In genomic region chr3:116191261-116191660, GRCm38 (mm10) we compare ENCODE assay signal across 20 mouse cellular contexts.
A peak's percentile ranks its signal among the peaks of the same experiment; 100 is the strongest.
DNase-seq lines count a peak whose midpoint lies in the region; ATAC-seq and TF ChIP-seq lines count a peak whose summit lies in the region.
"Had no signal": no experiment of that assay in that cellular context is flagged by ENCODE, and none has a peak within 500 bp of the region (broad histone marks: within the 10 kb centered on the region; RNA-seq: fewer than 3 reads in every experiment).

No protein-coding gene starts in this region.

- intact Hi-C loops in heart, adult 2 months (cut with DNase I), result loop anchor here (5.0 kb wide), 1 partner anchor 64 kb away; the partner anchor contains the start of gene Vcam1

- H3K9me3 ChIP-seq in embryonic facial prominence, embryonic 14.5 days (ENCODE audit: control insufficient read depth, low read length), result no peaks in the 10 kb centered on the region
- H3K9me3 ChIP-seq in embryonic facial prominence, embryonic 10.5 days, result no peaks in the 10 kb centered on the region
- no peaks in the 10 kb centered on the region for H3K9me3 ChIP-seq in lung, embryonic 16.5 days (ENCODE audit: control insufficient read depth, low read length)
- H3K9me3 ChIP-seq: embryonic facial prominence, embryonic 13.5 days; forebrain, embryonic 13.5 days; G1E; heart, embryonic 10.5 days; hindbrain, embryonic 15.5 days had no signal

- H3K4me2 ChIP-seq in embryonic facial prominence, embryonic 14.5 days (ENCODE audit: low read depth, low read length), result no peak overlapping the region
- H3K4me2 ChIP-seq in lung, embryonic 16.5 days (ENCODE audit: low read depth, low read length), result no peak overlapping the region; the same call in 1 of the 2 replicates
- H3K4me2 ChIP-seq: embryonic facial prominence, embryonic 13.5 days; forebrain, embryonic 13.5 days; hindbrain, embryonic 15.5 days had no signal

- no peak for ATAC-seq in embryonic facial prominence, embryonic 14.5 days (ENCODE audit: low read depth)
- peak; percentile 72 for ATAC-seq in lung, embryonic 16.5 days (ENCODE audit: low read depth)
- ATAC-seq: CD4-positive, CD25-positive, alpha-beta regulatory T cell, adult 4 months; forebrain, embryonic 13.5 days; forebrain, postnatal 0 days; inflammation-experienced regulatory T-cells, adult 6 months had no signal

- TF ChIP-seq CTCF in heart, adult 2 months (IDR thresholded peaks at IDR 0.05), result no peak

- TF ChIP-seq POLR2A in heart, adult 2 months (IDR thresholded peaks at IDR 0.05; ENCODE audit: insufficient read depth, low read depth, low read length), result no peak

- no peaks in the 10 kb centered on the region for H3K27me3 ChIP-seq in embryonic facial prominence, embryonic 14.5 days (replicated peaks; ENCODE audit: control insufficient read depth, insufficient read depth, low read length)
- H3K27me3 ChIP-seq in embryonic facial prominence, embryonic 10.5 days (replicated peaks; ENCODE audit: low read depth, poor library complexity, severe bottlenecking), result no peaks in the 10 kb centered on the region
- no peaks in the 10 kb centered on the region for H3K27me3 ChIP-seq in heart, adult 2 months (ENCODE audit: control insufficient read depth, insufficient read depth, low read length)
- H3K27me3 ChIP-seq in lung, embryonic 16.5 days (ENCODE audit: control insufficient read depth, insufficient read depth, low read depth, low read length), result no peaks in the 10 kb centered on the region
- H3K27me3 ChIP-seq: embryonic facial prominence, embryonic 13.5 days; forebrain, embryonic 13.5 days; hindbrain, embryonic 15.5 days had no signal

- no peak overlapping the region for H3K27ac ChIP-seq in embryonic facial prominence, embryonic 14.5 days (replicated peaks; ENCODE audit: low read depth, low read length)
- H3K27ac ChIP-seq in embryonic facial prominence, embryonic 10.5 days (replicated peaks), result no peak overlapping the region
- H3K27ac ChIP-seq in heart, adult 2 months, result peak overlapping the region; percentile 33
- H3K27ac ChIP-seq in lung, embryonic 16.5 days (ENCODE audit: low read length), result peak overlapping the region; percentile 61
- H3K27ac ChIP-seq: embryonic facial prominence, embryonic 13.5 days; forebrain, embryonic 13.5 days; heart, embryonic 10.5 days; hindbrain, embryonic 15.5 days had no signal

- TF ChIP-seq EP300 in heart, adult 2 months (IDR thresholded peaks at IDR 0.05; ENCODE audit: insufficient read depth, low read depth, low read length), result no peak

- peak; percentile 31 for DNase-seq in embryonic facial prominence, embryonic 14.5 days (ENCODE audit: low spot score)
- no peak for DNase-seq in embryonic facial prominence, embryonic 10.5 days (ENCODE audit: low spot score)
- DNase-seq in heart, adult 2 months, result no peak
- DNase-seq in heart, adult 8-10 months (ENCODE audit: low spot score), result no peak
- no peak for DNase-seq in lung, postnatal 14 days
- peak; percentile 37 for DNase-seq in lung, postnatal 36 days
- DNase-seq in layer of hippocampus, postnatal 25 days (ENCODE audit: extremely low spot score in 1 of 2, low spot score in 1 of 2), result no peak
- DNase-seq: adrenal gland, postnatal 14 days; B cell, adult 2 months; cerebellum, adult 11-12 months; forebrain, postnatal 0 days; gastrocnemius, postnatal 36 days had no signal

- no peaks in the 10 kb centered on the region for H3K36me3 ChIP-seq in embryonic facial prominence, embryonic 14.5 days (ENCODE audit: control insufficient read depth, insufficient read depth, low read length)
- H3K36me3 ChIP-seq in embryonic facial prominence, embryonic 10.5 days (replicated peaks), result no peaks in the 10 kb centered on the region
- no peaks in the 10 kb centered on the region for H3K36me3 ChIP-seq in heart, adult 2 months (ENCODE audit: control insufficient read depth, insufficient read depth, low read length)
- H3K36me3 ChIP-seq in lung, embryonic 16.5 days (ENCODE audit: control insufficient read depth, insufficient read depth, low read length), result no peaks in the 10 kb centered on the region
- H3K36me3 ChIP-seq: embryonic facial prominence, embryonic 13.5 days; G1E; heart, embryonic 10.5 days; hindbrain, embryonic 15.5 days had no signal

- H3K4me1 ChIP-seq in embryonic facial prominence, embryonic 14.5 days (ENCODE audit: control insufficient read depth, insufficient read depth, low read length), result no peaks in the 10 kb centered on the region
- no peaks in the 10 kb centered on the region for H3K4me1 ChIP-seq in embryonic facial prominence, embryonic 10.5 days
- H3K4me1 ChIP-seq in heart, adult 2 months (ENCODE audit: control insufficient read depth, insufficient read depth, low read length), result peaks cover 2% of the 10 kb centered on the region; the same call in 1 of the 2 replicates
- H3K4me1 ChIP-seq in lung, embryonic 16.5 days (replicated peaks; ENCODE audit: control insufficient read depth, insufficient read depth, low read length), result peaks cover 11% of the 10 kb centered on the region
- H3K4me1 ChIP-seq: embryonic facial prominence, embryonic 13.5 days; forebrain, embryonic 13.5 days; hindbrain, embryonic 15.5 days had no signal

- 71% methylated on average over 6 of the region's 6 CpGs for WGBS in embryonic facial prominence, embryonic 14.5 days
- 83% methylated on average over 6 of the region's 6 CpGs for WGBS in embryonic facial prominence, embryonic 10.5 days
- 31% methylated on average over 6 of the region's 6 CpGs for WGBS in heart, adult 2 months
- WGBS in lung, embryonic 16.5 days, result 40% methylated on average over 6 of the region's 6 CpGs

- H3K79me2 ChIP-seq in heart, adult 2 months (replicated peaks; ENCODE audit: control insufficient read depth, insufficient read depth, low read length), result no peaks in the 10 kb centered on the region

- H3K9ac ChIP-seq in embryonic facial prominence, embryonic 14.5 days (ENCODE audit: low read depth, low read length), result no peak overlapping the region
- no peak overlapping the region for H3K9ac ChIP-seq in heart, adult 2 months (ENCODE audit: low read depth, low read length)
- H3K9ac ChIP-seq in lung, embryonic 16.5 days (ENCODE audit: low read length), result no peak overlapping the region
- H3K9ac ChIP-seq: embryonic facial prominence, embryonic 13.5 days; forebrain, embryonic 13.5 days; forebrain, postnatal 0 days; hindbrain, embryonic 15.5 days had no signal

- H3K4me3 ChIP-seq in embryonic facial prominence, embryonic 14.5 days (ENCODE audit: low read depth, low read length), result no peak overlapping the region
- no peak overlapping the region for H3K4me3 ChIP-seq in embryonic facial prominence, embryonic 10.5 days
- no peak overlapping the region for H3K4me3 ChIP-seq in heart, adult 2 months
- no peak overlapping the region for H3K4me3 ChIP-seq in lung, embryonic 16.5 days (ENCODE audit: low read length)
- H3K4me3 ChIP-seq: embryonic facial prominence, embryonic 13.5 days; forebrain, embryonic 13.5 days; heart, embryonic 10.5 days; hindbrain, embryonic 15.5 days had no signal

Comparison
In these comparisons a context has a peak if more than half of its experiments do, and no peak if none do; other contexts are left out.
1. DNase-seq: peak in embryonic facial prominence, embryonic 14.5 days (single experiment) and lung, postnatal 36 days (single experiment); none in embryonic facial prominence, embryonic 10.5 days (single experiment), heart, adult 2 months (0 of 2), heart, adult 8-10 months (single experiment), lung, postnatal 14 days (single experiment) and layer of hippocampus, postnatal 25 days (0 of 2).
2. H3K27ac ChIP-seq: peak in heart, adult 2 months (single experiment) and lung, embryonic 16.5 days (single experiment); none in embryonic facial prominence, embryonic 14.5 days (single experiment) and embryonic facial prominence, embryonic 10.5 days (single experiment).